Mouse (Mus musculus) testis, adult 2 months (tissue): ENCODE measurements around the gene Card10. TPM values are rescaled to one million over a fixed set of nuclear protein-coding genes. Genes with fewer than 3 reads are reported as not detected.
A peak's percentile ranks its signal among the peaks of the same experiment; 100 is the strongest.

ENCODE experiments used
- H3K27ac ChIP-seq: fragments of 200-500 bp; 2 replicates; pipeline ENCODE4 v1.5.1; 2012; ENCODE audit warnings: low read depth, low read length; ENCODE audit not compliant: control insufficient read depth, insufficient read depth
- H3K27me3 ChIP-seq: fragments of 200-500 bp; 2 replicates; pipeline ENCODE4 v1.6.1; 2012; ENCODE audit warnings: mild to moderate bottlenecking, low read length, moderate library complexity; ENCODE audit not compliant: control insufficient read depth, insufficient read depth
- H3K36me3 ChIP-seq: fragments of 200-500 bp; 2 replicates; pipeline ENCODE4 v1.6.1; 2012; ENCODE audit warnings: mild to moderate bottlenecking, low read length; ENCODE audit not compliant: control insufficient read depth, insufficient read depth
- H3K4me1 ChIP-seq: fragments of 200-500 bp; 2 replicates; pipeline ENCODE4 v1.6.1; 2012; ENCODE audit warnings: low read length; ENCODE audit not compliant: control insufficient read depth, insufficient read depth
- H3K4me3 ChIP-seq: fragments of 200-500 bp; 2 replicates; pipeline ENCODE4 v1.5.1; 2012; ENCODE audit warnings: low read depth, mild to moderate bottlenecking, low read length, moderate library complexity, mixed read lengths; ENCODE audit not compliant: control insufficient read depth
- CTCF ChIP-seq: fragments of 200-500 bp; IDR thresholded peaks from 2 replicates; pipeline ENCODE4 v1.5.1; 2012; ENCODE audit warnings: low read depth, mild to moderate bottlenecking, inconsistent platforms, low read length, moderate library complexity; ENCODE audit not compliant: control insufficient read depth, insufficient read depth, insufficient replicate concordance
- POLR2A ChIP-seq: fragments of 200-500 bp; IDR thresholded peaks from 2 replicates; pipeline ENCODE4 v1.6.1; 2012; ENCODE audit warnings: low read depth, mild to moderate bottlenecking, inconsistent platforms, low read length, moderate library complexity; ENCODE audit not compliant: control insufficient read depth
- polyA plus RNA-seq: library from polyadenylated mRNA; depleted of rRNA; stranded (reverse); fragments of >200 nt; gene quantifications from 2 replicates; pipeline ENCODE4 v1.2.3, GENCODE M21; 2012

Card10 gene
- polyA plus RNA-seq, 1 experiment = 5.0 TPM

- peaks cover 11% of the 10 kb centered on the region for H3K4me1 ChIP-seq
- TF ChIP-seq POLR2A (no peak), CTCF (no peak)
- no peak overlapping the region for H3K27ac ChIP-seq
Observed at GRCm38 (mm10) chr15:78840751-78841150, 37.9 kb upstream of the Card10 start.

GRCm38 (mm10) chr15:78840241-78840640 lies 37.4 kb upstream of the Card10 start:
- H3K27ac ChIP-seq = no peak overlapping the region
- TF ChIP-seq POLR2A (no peak), CTCF (no peak)
- H3K4me3 ChIP-seq = no peak overlapping the region
- no peaks in the 10 kb centered on the region; the same call in 1 of the 2 replicates for H3K27me3 ChIP-seq
- H3K4me1 ChIP-seq = peaks cover 10% of the 10 kb centered on the region
- no peaks in the 10 kb centered on the region for H3K36me3 ChIP-seq

More at GRCm38 (mm10) chr15:78840751-78841150, 37.9 kb upstream of the Card10 start:
- H3K27me3 ChIP-seq = no peaks in the 10 kb centered on the region; the same call in 1 of the 2 replicates
- no peaks in the 10 kb centered on the region for H3K36me3 ChIP-seq
- H3K4me3 ChIP-seq = no peak overlapping the region

- no peaks in the 10 kb centered on the region; the same call in 1 of the 2 replicates for H3K27me3 ChIP-seq
- no peak overlapping the region for H3K4me3 ChIP-seq
- no peak overlapping the region for H3K27ac ChIP-seq
- H3K36me3 ChIP-seq = no peaks in the 10 kb centered on the region
- no peak for TF ChIP-seq CTCF
- TF ChIP-seq POLR2A = no peak
- peaks cover 10% of the 10 kb centered on the region for H3K4me1 ChIP-seq
Observed at GRCm38 (mm10) chr15:78839744-78840143, 36.9 kb upstream of the Card10 start.

- H3K36me3 ChIP-seq = no peaks in the 10 kb centered on the region
- peaks cover 2% of the 10 kb centered on the region for H3K4me1 ChIP-seq
- TF ChIP-seq POLR2A = no peak
- TF ChIP-seq CTCF = no peak
- no peaks in the 10 kb centered on the region for H3K27me3 ChIP-seq
- H3K27ac ChIP-seq = no peak overlapping the region; the same call in 1 of the 2 replicates
- H3K4me3 ChIP-seq = no peak overlapping the region
Observed at GRCm38 (mm10) chr15:78836086-78836621, 33.3 kb upstream of the Card10 start.

GRCm38 (mm10) chr15:78835200-78836085 lies 32.6 kb upstream of the Card10 start:
- H3K36me3 ChIP-seq = no peaks in the 10 kb centered on the region
- no peak overlapping the region for H3K4me3 ChIP-seq
- no peak for TF ChIP-seq CTCF
- TF ChIP-seq POLR2A = no peak
- H3K27me3 ChIP-seq = no peaks in the 10 kb centered on the region
- H3K27ac ChIP-seq = peak overlapping the region; percentile 37
- H3K4me1 ChIP-seq = peaks cover 2% of the 10 kb centered on the region

- TF ChIP-seq CTCF (no peak), POLR2A (no peak)
- no peaks in the 10 kb centered on the region for H3K27me3 ChIP-seq
- peaks cover 2% of the 10 kb centered on the region for H3K4me1 ChIP-seq
- no peak overlapping the region for H3K4me3 ChIP-seq
- H3K36me3 ChIP-seq = no peaks in the 10 kb centered on the region
- H3K27ac ChIP-seq = no peak overlapping the region
Observed at GRCm38 (mm10) chr15:78834233-78835005, 31.6 kb upstream of the Card10 start.

GRCm38 (mm10) chr15:78833582-78833981 lies 30.7 kb upstream of the Card10 start:
- TF ChIP-seq POLR2A (no peak), CTCF (no peak)
- Histone ChIP-seq H3K4me3 (no peak overlapping the region), H3K4me1 (peaks cover 2% of the 10 kb centered on the region), H3K36me3 (no peaks in the 10 kb centered on the region), H3K27ac (no peak overlapping the region), H3K27me3 (no peaks in the 10 kb centered on the region)
